In genomic region chr5:116311636-116312035, GRCm38 (mm10) we compare ENCODE assay signal across 18 mouse cellular contexts. TPM values are rescaled to one million over a fixed set of nuclear protein-coding genes. Genes with fewer than 3 reads are reported as not detected.
DNase-seq lines count a peak whose midpoint lies in the region; ATAC-seq and TF ChIP-seq lines count a peak whose summit lies in the region.
"Had no signal": no experiment of that assay in that cellular context is flagged by ENCODE, and none has a peak within 500 bp of the region (broad histone marks: within the 10 kb centered on the region; RNA-seq: fewer than 3 reads in every experiment).

No protein-coding gene starts in this region.

- H3K9me3 ChIP-seq in embryonic facial prominence, embryonic 12.5 days = no peaks in the 10 kb centered on the region
- H3K9me3 ChIP-seq in hindbrain, embryonic 13.5 days = no peaks in the 10 kb centered on the region
- H3K9me3 ChIP-seq in midbrain, embryonic 15.5 days = no peaks in the 10 kb centered on the region
- H3K9me3 ChIP-seq: stomach, embryonic 15.5 days had no signal

- H3K9ac ChIP-seq in embryonic facial prominence, embryonic 12.5 days = no peak overlapping the region
- H3K9ac ChIP-seq in hindbrain, embryonic 13.5 days = peak overlapping the region; percentile 19; the same call in 1 of the 2 replicates
- H3K9ac ChIP-seq in midbrain, embryonic 15.5 days = no peak overlapping the region
- H3K9ac ChIP-seq: stomach, embryonic 15.5 days had no signal

- no peaks in the 10 kb centered on the region for H3K27me3 ChIP-seq in embryonic facial prominence, embryonic 12.5 days
- peaks cover 5% of the 10 kb centered on the region; the same call in 1 of the 2 replicates for H3K27me3 ChIP-seq in hindbrain, embryonic 13.5 days
- no peaks in the 10 kb centered on the region for H3K27me3 ChIP-seq in midbrain, embryonic 15.5 days (replicated peaks)
- H3K27me3 ChIP-seq: stomach, embryonic 15.5 days had no signal

- ATAC-seq in embryonic facial prominence, embryonic 12.5 days (ENCODE audit: insufficient number of reproducible peaks, insufficient read depth, low FRiP score, low TSS enrichment) = no peak
- 0 out of 2 replicates have a peak, but pooled peaks have one; percentile 27 for ATAC-seq in hindbrain, embryonic 13.5 days (ENCODE audit: low FRiP score)
- ATAC-seq in midbrain, embryonic 15.5 days (replicated peaks) = no peak
- ATAC-seq: lung, postnatal 0 days had no signal

- 88% methylated on average over 6 of the region's 6 CpGs for WGBS in embryonic facial prominence, embryonic 12.5 days
- 95% methylated on average over 6 of the region's 6 CpGs for WGBS in hindbrain, embryonic 13.5 days
- WGBS in midbrain, embryonic 15.5 days = 92% methylated on average over 6 of the region's 6 CpGs

- peak overlapping the region; percentile 30; the same call in 1 of the 2 replicates for H3K4me2 ChIP-seq in embryonic facial prominence, embryonic 12.5 days (replicated peaks)
- peak overlapping the region; percentile 40; the same call in 1 of the 2 replicates for H3K4me2 ChIP-seq in hindbrain, embryonic 13.5 days
- no peak overlapping the region; the same call in 1 of the 2 replicates for H3K4me2 ChIP-seq in midbrain, embryonic 15.5 days
- H3K4me2 ChIP-seq: heart, embryonic 11.5 days; liver, embryonic 11.5 days; stomach, embryonic 15.5 days had no signal

- no peak for TF ChIP-seq CTCF in layer of hippocampus, adult 2 months (conservative IDR thresholded peaks at IDR 0.05)

- no peak overlapping the region for H3K27ac ChIP-seq in layer of hippocampus, adult 2 months
- H3K27ac ChIP-seq in embryonic facial prominence, embryonic 12.5 days = peak overlapping the region; percentile 54
- peak overlapping the region; percentile 82 for H3K27ac ChIP-seq in hindbrain, embryonic 13.5 days
- peak overlapping the region; percentile 68 for H3K27ac ChIP-seq in midbrain, embryonic 15.5 days
- H3K27ac ChIP-seq: stomach, embryonic 15.5 days had no signal

- H3K4me3 ChIP-seq in layer of hippocampus, adult 2 months = peak overlapping the region; percentile 43; the same call in 1 of the 2 replicates
- H3K4me3 ChIP-seq in embryonic facial prominence, embryonic 12.5 days = no peak overlapping the region
- H3K4me3 ChIP-seq in hindbrain, embryonic 13.5 days = no peak overlapping the region
- H3K4me3 ChIP-seq in midbrain, embryonic 15.5 days = no peak overlapping the region
- H3K4me3 ChIP-seq: erythroblast, embryonic 14.5 days; stomach, embryonic 15.5 days had no signal

- no peaks in the 10 kb centered on the region for H3K36me3 ChIP-seq in embryonic facial prominence, embryonic 12.5 days
- no peaks in the 10 kb centered on the region for H3K36me3 ChIP-seq in hindbrain, embryonic 13.5 days
- no peaks in the 10 kb centered on the region for H3K36me3 ChIP-seq in midbrain, embryonic 15.5 days (replicated peaks)
- H3K36me3 ChIP-seq: stomach, embryonic 15.5 days had no signal

- no peak for DNase-seq in layer of hippocampus, adult 2 months (ENCODE audit: low spot score in 2 of 2)
- DNase-seq in layer of hippocampus, adult 9-11 months = no peak
- DNase-seq in frontal cortex, postnatal 36 days (ENCODE audit: low spot score in 2 of 2) = no peak
- DNase-seq in spleen, postnatal 4 days (ENCODE audit: low spot score in 2 of 2) = no peak
- DNase-seq in cerebellum, adult 11 months = no peak
- DNase-seq: gastrocnemius, postnatal 10 days; kidney, postnatal 36 days; right cerebral cortex, postnatal 4 days; thymus, postnatal 36 days had no signal

- H3K4me1 ChIP-seq in embryonic facial prominence, embryonic 12.5 days = peaks cover 12% of the 10 kb centered on the region
- peaks cover 34% of the 10 kb centered on the region for H3K4me1 ChIP-seq in hindbrain, embryonic 13.5 days (replicated peaks)
- H3K4me1 ChIP-seq in midbrain, embryonic 15.5 days = peaks cover 20% of the 10 kb centered on the region

RNA-seq across cellular contexts. Expression of gene Ccdc60, which starts 22.9 kb away (rescaled TPM):
- under 1 TPM; 0.17 to 0.51 TPM for total RNA-seq in layer of hippocampus, adult 2 months (2021)
- 1.6 and 1.8 TPM in 2 replicates for polyA plus RNA-seq in embryonic facial prominence, embryonic 12.5 days (2016; fragmentation: Nextera tagmentation; extraction: Ambion mirVana)
- 2.4 and 2.6 TPM in 2 replicates for polyA plus RNA-seq in hindbrain, embryonic 13.5 days (2015; fragmentation: Nextera tagmentation; extraction: Ambion mirVana)
- 2.6 and 3.1 TPM in 2 replicates for polyA plus RNA-seq in midbrain, embryonic 15.5 days (2015; fragmentation: Nextera tagmentation; extraction: Ambion mirVana)
- total RNA-seq: adrenal gland, adult 18-20 months; gastrocnemius, postnatal 10 days had no signal
- polyA plus RNA-seq: erythroblast, embryonic 14.5 days had no signal
